Mouse (Mus musculus): Measurements from ENCODE around the gene Flot2. TPM values are rescaled to one million over a fixed set of nuclear protein-coding genes. Genes with fewer than 3 reads are reported as not detected.
A peak's percentile ranks its signal among the peaks of the same experiment; 100 is the strongest.
"Not testable (repeated sequence)": the region's sequence is repeated elsewhere in the genome, so short reads cannot be mapped to it uniquely, and the experiment has no call there.

Gene Flot2
- polyA plus RNA-seq, 2 experiments = 16.7 to 17.9 TPM

- WGBS (ENCODE audit: insufficient replicate concordance) = 14% methylated on average over 5 of the region's 5 CpGs
- peaks cover 29% of the 10 kb centered on the region for H3K36me3 ChIP-seq (replicated peaks; ENCODE audit: control insufficient read depth, insufficient read depth, low read depth)
Measured at GRCm38 (mm10) chr11:78032809-78033195, 4.9 kb upstream of the Flot2 start.

GRCm38 (mm10) chr11:78033931-78034617 is 3.7 kb upstream of the Flot2 start:
- DNase-seq (ENCODE audit: low read depth in 3 of 3, low spot score in 3 of 3) = no peak

More at GRCm38 (mm10) chr11:78032809-78033195, 4.9 kb upstream of the Flot2 start:
- Histone ChIP-seq H3K4me3 (ENCODE audit: insufficient read depth in 1 of 2, low read depth in 2 of 2, low read length in 2 of 2) (peak overlapping the region; percentile 70 to 82), H3K4me1 (replicated peaks; ENCODE audit: control insufficient read depth in 2 of 2, insufficient read depth in 2 of 2, low read length in 1 of 2) (peaks cover 19 to 20% of the 10 kb centered on the region in 2 experiments), H3K27me3 (ENCODE audit: control insufficient read depth, insufficient read depth, low read length) (no peaks in the 10 kb centered on the region), H3K27ac (peak overlapping the region; percentile 39; the same call in 1 of the 2 replicates), H3K4me2 (ENCODE audit: low read depth) (peak overlapping the region; percentile 81), H3K9ac (replicated peaks) (peak overlapping the region; percentile 67), H3K9me3 (ENCODE audit: control insufficient read depth, low read length) (no peaks in the 10 kb centered on the region)
- DNase-seq (ENCODE audit: low read depth in 3 of 3, low spot score in 3 of 3) (no peak), ATAC-seq (ENCODE audit: insufficient read depth) (no peak)
- TF ChIP-seq CTCF (IDR thresholded peaks at IDR 0.05; ENCODE audit: low read depth) = no peak
- TF ChIP-seq EP300 (IDR thresholded peaks at IDR 0.05; ENCODE audit: low read depth) = no peak

GRCm38 (mm10) chr11:78036791-78037190 is 940 bp upstream of the Flot2 start:
- ATAC-seq (ENCODE audit: insufficient read depth) (no peak), DNase-seq (ENCODE audit: low read depth in 3 of 3, low spot score in 3 of 3) (no peak)
- H3K27ac ChIP-seq = no peak overlapping the region
- no peaks in the 10 kb centered on the region for H3K9me3 ChIP-seq (ENCODE audit: control insufficient read depth, low read length)
- no peak overlapping the region for H3K9ac ChIP-seq (replicated peaks)
- H3K27me3 ChIP-seq (ENCODE audit: control insufficient read depth, insufficient read depth, low read length) = no peaks in the 10 kb centered on the region
- H3K4me2 ChIP-seq (ENCODE audit: low read depth) = peak overlapping the region; percentile 78
- TF ChIP-seq EP300 (IDR thresholded peaks at IDR 0.05; ENCODE audit: low read depth) (no peak), CTCF (IDR thresholded peaks at IDR 0.05; ENCODE audit: low read depth) (no peak)
- 83% methylated on average over 10 of the region's 10 CpGs for WGBS (ENCODE audit: insufficient replicate concordance)
- peaks cover 20% of the 10 kb centered on the region for H3K36me3 ChIP-seq (replicated peaks; ENCODE audit: control insufficient read depth, insufficient read depth, low read depth)
- H3K4me3 ChIP-seq (ENCODE audit: insufficient read depth in 1 of 2, low read depth in 2 of 2, low read length in 2 of 2) = peak overlapping the region in 1 of 2 experiments; percentile 67; a peak in 1 of 4 replicates
- peaks cover 16 to 17% of the 10 kb centered on the region in 2 experiments for H3K4me1 ChIP-seq (replicated peaks; ENCODE audit: control insufficient read depth in 2 of 2, insufficient read depth in 2 of 2, low read length in 1 of 2)

More at GRCm38 (mm10) chr11:78033931-78034617, 3.7 kb upstream of the Flot2 start:
- Histone ChIP-seq H3K36me3 (replicated peaks; ENCODE audit: control insufficient read depth, insufficient read depth, low read depth) (peaks cover 18% of the 10 kb centered on the region), H3K4me3 (ENCODE audit: insufficient read depth in 1 of 2, low read depth in 2 of 2, low read length in 2 of 2) (peak overlapping the region; percentile 7 to 70; a peak in 3 of 4 replicates), H3K27ac (no peak overlapping the region), H3K9me3 (ENCODE audit: control insufficient read depth, low read length) (no peaks in the 10 kb centered on the region), H3K9ac (replicated peaks) (peak overlapping the region; percentile 5; the same call in 1 of the 2 replicates), H3K27me3 (ENCODE audit: control insufficient read depth, insufficient read depth, low read length) (no peaks in the 10 kb centered on the region), H3K4me1 (replicated peaks; ENCODE audit: control insufficient read depth in 2 of 2, insufficient read depth in 2 of 2, low read length in 1 of 2) (peaks cover 24 to 25% of the 10 kb centered on the region in 2 experiments), H3K4me2 (ENCODE audit: low read depth) (peak overlapping the region; percentile 81)
- WGBS (ENCODE audit: insufficient replicate concordance) = 85% methylated on average over 23 of the region's 23 CpGs
- TF ChIP-seq CTCF (IDR thresholded peaks at IDR 0.05; ENCODE audit: low read depth) = no peak
- ATAC-seq (ENCODE audit: insufficient read depth) = no peak

- peaks cover 9% of the 10 kb centered on the region for H3K36me3 ChIP-seq (replicated peaks; ENCODE audit: control insufficient read depth, insufficient read depth, low read depth)
- ATAC-seq (ENCODE audit: insufficient read depth) (no peak), DNase-seq (ENCODE audit: low read depth in 3 of 3, low spot score in 3 of 3) (no peak)
- no peak overlapping the region for H3K4me2 ChIP-seq (ENCODE audit: low read depth)
- H3K4me3 ChIP-seq (ENCODE audit: insufficient read depth in 1 of 2, low read depth in 2 of 2, low read length in 2 of 2) = no peak overlapping the region
- H3K9ac ChIP-seq (replicated peaks) = no peak overlapping the region
- WGBS (ENCODE audit: insufficient replicate concordance) = 56% methylated on average over 2 of the region's 2 CpGs
- peaks cover 11 to 14% of the 10 kb centered on the region in 2 experiments; a peak in 3 of 4 replicates for H3K4me1 ChIP-seq (replicated peaks; ENCODE audit: control insufficient read depth in 2 of 2, insufficient read depth in 2 of 2, low read length in 1 of 2)
- no peaks in the 10 kb centered on the region for H3K9me3 ChIP-seq (ENCODE audit: control insufficient read depth, low read length)
- no peak for TF ChIP-seq EP300 (IDR thresholded peaks at IDR 0.05; ENCODE audit: low read depth)
- peak; percentile 32; the same call in 1 of the 2 replicates for TF ChIP-seq CTCF (IDR thresholded peaks at IDR 0.05; ENCODE audit: low read depth)
- no peak overlapping the region for H3K27ac ChIP-seq
- H3K27me3 ChIP-seq (ENCODE audit: control insufficient read depth, insufficient read depth, low read length) = no peaks in the 10 kb centered on the region
Measured at GRCm38 (mm10) chr11:78040878-78041277, 3.1 kb downstream of the Flot2 start.

- peak; percentile 13; the same call in 1 of the 2 replicates for TF ChIP-seq CTCF (IDR thresholded peaks at IDR 0.05; ENCODE audit: low read depth)
- H3K4me1 ChIP-seq (replicated peaks; ENCODE audit: control insufficient read depth in 2 of 2, insufficient read depth in 2 of 2, low read length in 1 of 2) = peaks cover 7 to 10% of the 10 kb centered on the region in 2 experiments; a peak in 3 of 4 replicates
- not testable (repeated sequence) for H3K4me2 ChIP-seq (ENCODE audit: low read depth); H3K27me3 ChIP-seq (ENCODE audit: control insufficient read depth, insufficient read depth, low read length); H3K9ac ChIP-seq (replicated peaks); H3K4me3 ChIP-seq (ENCODE audit: insufficient read depth in 1 of 2, low read depth in 2 of 2, low read length in 2 of 2); H3K27ac ChIP-seq; H3K9me3 ChIP-seq (ENCODE audit: control insufficient read depth, low read length); DNase-seq (ENCODE audit: low read depth in 3 of 3, low spot score in 3 of 3); ATAC-seq (ENCODE audit: insufficient read depth); H3K36me3 ChIP-seq (replicated peaks; ENCODE audit: control insufficient read depth, insufficient read depth, low read depth)
- WGBS (ENCODE audit: insufficient replicate concordance) = 84% methylated on average over 4 of the region's 4 CpGs
Measured at GRCm38 (mm10) chr11:78042290-78042870, 4.6 kb downstream of the Flot2 start.
